Mouse (Mus musculus) lung, postnatal 10 days (tissue): ENCODE measurements around the gene Siae.

Source experiments
- DNase-seq: peaks from one replicate; pipeline ENCODE4 v3.0.0; 2021

Gene Siae

GRCm38 (mm10) chr9:37627263-37627662, 71.8 kb downstream of the Siae start:
- no peak for DNase-seq

- DNase-seq = no peak
These were observed 73.1 kb downstream of the Siae start for GRCm38 (mm10) chr9:37628581-37628980.

- DNase-seq = no peak
These were observed 74.4 kb downstream of the Siae start for GRCm38 (mm10) chr9:37629941-37630340.

- DNase-seq = no peak
These were observed 76.8 kb downstream of the Siae start for GRCm38 (mm10) chr9:37632305-37632704.

GRCm38 (mm10) chr9:37634269-37634668, 78.8 kb downstream of the Siae start:
- no peak for DNase-seq

GRCm38 (mm10) chr9:37636335-37636734, 80.8 kb downstream of the Siae start:
- peak; percentile 66 for DNase-seq

- peak; percentile 74 for DNase-seq
These were observed 81.5 kb downstream of the Siae start for GRCm38 (mm10) chr9:37636800-37637542.

GRCm38 (mm10) chr9:37638721-37639120, 83.2 kb downstream of the Siae start:
- peak; percentile 13 for DNase-seq

- peak; percentile 24 for DNase-seq
These were observed 90.7 kb downstream of the Siae start for GRCm38 (mm10) chr9:37646246-37646645.

- DNase-seq = no peak
These were observed 95.1 kb downstream of the Siae start for GRCm38 (mm10) chr9:37650639-37651038.

- no peak for DNase-seq
These were observed 98.3 kb downstream of the Siae start for GRCm38 (mm10) chr9:37653836-37654235.

GRCm38 (mm10) chr9:37655961-37656360, 100.5 kb downstream of the Siae start:
- DNase-seq = no peak

- DNase-seq = no peak
These were observed 101.0 kb downstream of the Siae start for GRCm38 (mm10) chr9:37656439-37656881.

GRCm38 (mm10) chr9:37656931-37657481, 101.5 kb downstream of the Siae start, which contains the start of gene Tbrg1:
TSS of gene Tbrg1 (minus strand) at chr9:37657312.
- peak; percentile 92 for DNase-seq

GRCm38 (mm10) chr9:37659413-37659812, 103.9 kb downstream of the Siae start:
- DNase-seq = no peak

- no peak for DNase-seq
These were observed 107.7 kb downstream of the Siae start for GRCm38 (mm10) chr9:37663210-37663609.

- no peak for DNase-seq
These were observed 109.1 kb downstream of the Siae start for GRCm38 (mm10) chr9:37664604-37665003.

GRCm38 (mm10) chr9:37666045-37666444, 110.5 kb downstream of the Siae start:
- DNase-seq = no peak

GRCm38 (mm10) chr9:37669115-37669514, 113.6 kb downstream of the Siae start, which contains the start of gene Panx3:
TSS of gene Panx3 (minus strand) at chr9:37669235.
- DNase-seq = no peak

GRCm38 (mm10) chr9:37669678-37670077, 114.2 kb downstream of the Siae start:
- DNase-seq = no peak

- DNase-seq = no peak
These were observed 114.8 kb downstream of the Siae start for GRCm38 (mm10) chr9:37670261-37670660.

- no peak for DNase-seq
These were observed 119.8 kb downstream of the Siae start for GRCm38 (mm10) chr9:37675287-37675686.

GRCm38 (mm10) chr9:37681123-37681522, 125.6 kb downstream of the Siae start:
- no peak for DNase-seq

- DNase-seq = no peak
These were observed 131.9 kb downstream of the Siae start for GRCm38 (mm10) chr9:37687288-37687940.
